Mouse (Mus musculus) retina, postnatal 7 days (tissue): ENCODE results near the gene Sgcd.

Source experiments
- DNase-seq: peaks from one replicate; pipeline ENCODE4 v3.0.0-alpha.2; 2012; ENCODE audit warnings: low read depth, low spot score

The Sgcd gene

GRCm38 (mm10) chr11:47988697-47989533 is at the start of gene Sgcd:
Gene Sgcd (minus strand): TSS chr11:47988969.
- DNase-seq, result no peak

GRCm38 (mm10) chr11:48038051-48038450 is 49.3 kb upstream of the Sgcd start:
- DNase-seq, result no peak

- no peak for DNase-seq
Observed at GRCm38 (mm10) chr11:48012836-48013235, 24.1 kb upstream of the Sgcd start.

- DNase-seq, result no peak
Observed at GRCm38 (mm10) chr11:47988333-47988696, 454 bp downstream of the Sgcd start.

- DNase-seq, result no peak
Observed at GRCm38 (mm10) chr11:47987893-47988267, 889 bp downstream of the Sgcd start.

- no peak for DNase-seq
Observed at GRCm38 (mm10) chr11:47987251-47987892, 1.4 kb downstream of the Sgcd start.

GRCm38 (mm10) chr11:47982152-47982551 is 6.6 kb downstream of the Sgcd start:
- DNase-seq, result no peak

- DNase-seq, result no peak
Observed at GRCm38 (mm10) chr11:47981108-47981507, 7.7 kb downstream of the Sgcd start.

- DNase-seq, result no peak
Observed at GRCm38 (mm10) chr11:47953291-47953690, 35.5 kb downstream of the Sgcd start.

GRCm38 (mm10) chr11:47952366-47952765 is 36.4 kb downstream of the Sgcd start:
- DNase-seq, result no peak

- DNase-seq, result no peak
Observed at GRCm38 (mm10) chr11:47939795-47940194, 49.0 kb downstream of the Sgcd start.

- no peak for DNase-seq
Observed at GRCm38 (mm10) chr11:47917616-47918015, 71.2 kb downstream of the Sgcd start.

GRCm38 (mm10) chr11:47891617-47892172 is 97.1 kb downstream of the Sgcd start:
- no peak for DNase-seq

GRCm38 (mm10) chr11:47890315-47890714 is 98.5 kb downstream of the Sgcd start:
- no peak for DNase-seq

GRCm38 (mm10) chr11:47885310-47885709 is 103.5 kb downstream of the Sgcd start:
- no peak for DNase-seq

- DNase-seq, result no peak
Observed at GRCm38 (mm10) chr11:47883545-47883944, 105.2 kb downstream of the Sgcd start.

- no peak for DNase-seq
Observed at GRCm38 (mm10) chr11:47876633-47877170, 112.1 kb downstream of the Sgcd start.

- DNase-seq, result no peak
Observed at GRCm38 (mm10) chr11:47845894-47846293, 142.9 kb downstream of the Sgcd start.

GRCm38 (mm10) chr11:47833283-47833682 is 155.5 kb downstream of the Sgcd start:
- no peak for DNase-seq

- no peak for DNase-seq
Observed at GRCm38 (mm10) chr11:47810307-47810706, 178.5 kb downstream of the Sgcd start.

- DNase-seq, result no peak
Observed at GRCm38 (mm10) chr11:47804101-47804715, 184.6 kb downstream of the Sgcd start.

GRCm38 (mm10) chr11:47777916-47778226 is 210.9 kb downstream of the Sgcd start:
- DNase-seq, result no peak
